Mouse (Mus musculus) embryonic facial prominence, embryonic 11.5 days (tissue): ENCODE measurements at regions not wholly inside any gene's neighbourhood (a gene's known extent, or its start where the extent isn't known, plus 50 kb on each side); places are given as distances from the start of the nearest gene placed in this dataset.

Experiments
- ATAC-seq: fragments of 200-750 bp; cut with Nextera tagmentation; replicated peaks from 2 replicates; pipeline ENCODE4 v1.8.0; 2017; ENCODE audit warnings: low read depth; ENCODE audit not compliant: insufficient number of reproducible peaks, low FRiP score, low TSS enrichment
- DNase-seq: peaks from one replicate; pipeline ENCODE4 v3.0.0-alpha.2; 2015; ENCODE audit warnings: low spot score
- H3K27ac ChIP-seq: fragments of 300-500 bp; sonication (generic); replicated peaks from 2 replicates; pipeline ENCODE4 v1.5.1; 2014; ENCODE audit warnings: mild to moderate bottlenecking, low read depth, low read length, control low read depth
- H3K27me3 ChIP-seq: fragments of 300-500 bp; sonication (generic); 2 replicates; pipeline ENCODE4 v1.6.1; 2014; ENCODE audit warnings: mild to moderate bottlenecking, low read length, moderate library complexity, mixed read lengths; ENCODE audit not compliant: control insufficient read depth, insufficient read depth
- H3K36me3 ChIP-seq: fragments of 300-500 bp; sonication (generic); replicated peaks from 2 replicates; pipeline ENCODE4 v1.6.1; 2014; ENCODE audit warnings: low read depth, mild to moderate bottlenecking, low read length, moderate library complexity, mixed read lengths; ENCODE audit not compliant: control insufficient read depth, insufficient read depth
- H3K4me1 ChIP-seq: fragments of 300-500 bp; sonication (generic); 2 replicates; pipeline ENCODE4 v1.6.1; 2014; ENCODE audit warnings: low read length, mixed read lengths; ENCODE audit not compliant: control insufficient read depth, insufficient read depth
- H3K4me2 ChIP-seq: fragments of 300-500 bp; sonication (generic); 2 replicates; pipeline ENCODE4 v1.6.1; 2014; ENCODE audit warnings: low read depth, mild to moderate bottlenecking, control low read depth, low read length, moderate library complexity
- H3K4me3 ChIP-seq: fragments of 300-500 bp; sonication (generic); 2 replicates; pipeline ENCODE4 v1.5.1; 2014; ENCODE audit warnings: low read depth, low read length, control low read depth
- H3K9ac ChIP-seq: fragments of 300-500 bp; sonication (generic); replicated peaks from 2 replicates; pipeline ENCODE4 v1.6.1; 2014; ENCODE audit warnings: mild to moderate bottlenecking, control low read depth, low read length
- H3K9me3 ChIP-seq: fragments of 300-500 bp; sonication (generic); replicated peaks from 2 replicates; pipeline ENCODE4 v1.6.1; 2016; ENCODE audit warnings: mild to moderate bottlenecking, low read length, inconsistent platforms, mixed read lengths; ENCODE audit not compliant: control insufficient read depth
- WGBS: fragments of 180-500 bp; shearing (Covaris S2); extraction: QIAGEN DNeasy Blood & Tissue Kit; methylation state at CpG from one replicate; pipeline ENCODE4 v1.1.7; 2014; 5-methylcytosine and 5-hydroxymethylcytosine counted together

- no peaks in the 10 kb centered on the region for H3K27me3 ChIP-seq
- H3K9me3 ChIP-seq = no peaks in the 10 kb centered on the region
- no peak overlapping the region for H3K4me2 ChIP-seq
- H3K36me3 ChIP-seq = no peaks in the 10 kb centered on the region
- no peak overlapping the region for H3K9ac ChIP-seq
- ATAC-seq (no peak), DNase-seq (no peak)
- H3K27ac ChIP-seq = no peak overlapping the region
- no peak overlapping the region for H3K4me3 ChIP-seq
- H3K4me1 ChIP-seq = no peaks in the 10 kb centered on the region; the same call in 1 of the 2 replicates
- 83% methylated on average over 4 of the region's 4 CpGs for WGBS
Observed at GRCm38 (mm10) chr15:36945309-36945708, 62.3 kb downstream of the Zfp706 start.

DNA sequence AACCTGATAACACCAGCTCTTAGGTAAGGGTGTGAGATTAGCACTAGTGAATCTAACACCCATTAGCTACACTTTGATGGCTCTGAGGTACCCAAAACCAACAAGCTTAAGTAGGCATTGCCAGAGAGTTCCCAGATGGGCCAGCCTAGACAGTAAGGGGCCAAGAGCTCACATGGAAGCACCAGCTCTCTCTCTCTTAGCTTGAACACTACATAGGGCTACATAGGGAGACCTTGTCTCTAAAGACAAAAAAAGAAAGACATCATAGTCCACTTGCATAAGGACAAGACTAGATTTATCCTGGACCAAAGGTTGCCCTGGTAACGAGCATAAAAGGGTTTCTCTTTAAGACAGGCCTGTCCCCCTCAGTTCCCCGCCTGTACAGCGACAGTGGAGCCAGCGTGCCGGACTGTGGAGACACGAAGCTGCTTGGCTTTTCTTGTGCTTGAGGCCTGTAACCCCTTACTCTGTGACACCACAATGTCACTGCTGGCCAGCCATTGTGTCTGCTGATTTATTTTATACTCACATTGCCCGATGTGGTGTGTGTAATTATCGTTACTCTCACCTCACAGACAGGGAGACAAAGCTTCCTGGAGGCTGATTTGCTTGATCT, 62.9 kb downstream of the Zfp706 start:
- ATAC-seq = no peak
- WGBS = 73% methylated on average over 8 of the region's 8 CpGs
- no peaks in the 10 kb centered on the region for H3K36me3 ChIP-seq

GRCm38 (mm10) chr15:36943492-36944112, 64.0 kb downstream of the Zfp706 start:
- H3K36me3 ChIP-seq = no peaks in the 10 kb centered on the region
- no peak for DNase-seq
- no peaks in the 10 kb centered on the region for H3K27me3 ChIP-seq
- H3K9ac ChIP-seq = no peak overlapping the region
- H3K4me2 ChIP-seq = no peak overlapping the region
- 50% methylated on average over 12 of the region's 12 CpGs for WGBS
- H3K27ac ChIP-seq = 0 out of 2 replicates have a peak overlapping the region, but pooled peaks have one; percentile 1
- H3K4me3 ChIP-seq = no peak overlapping the region
- H3K4me1 ChIP-seq = no peaks in the 10 kb centered on the region; the same call in 1 of the 2 replicates
- H3K9me3 ChIP-seq = no peaks in the 10 kb centered on the region
- no peak for ATAC-seq

More for the DNA sequence above, 62.9 kb downstream of the Zfp706 start:
- Histone ChIP-seq H3K4me1 (no peaks in the 10 kb centered on the region; the same call in 1 of the 2 replicates), H3K9me3 (no peaks in the 10 kb centered on the region), H3K9ac (no peak overlapping the region), H3K27me3 (no peaks in the 10 kb centered on the region), H3K4me2 (no peak overlapping the region), H3K4me3 (no peak overlapping the region), H3K27ac (no peak overlapping the region)
- DNase-seq = no peak

GRCm38 (mm10) chr15:36942261-36942660, 65.3 kb downstream of the Zfp706 start:
- no peak overlapping the region for H3K27ac ChIP-seq
- DNase-seq = no peak
- H3K9me3 ChIP-seq = no peaks in the 10 kb centered on the region
- WGBS = 70% methylated on average over 4 of the region's 4 CpGs
- no peaks in the 10 kb centered on the region for H3K27me3 ChIP-seq
- no peak overlapping the region for H3K4me3 ChIP-seq
- no peaks in the 10 kb centered on the region for H3K36me3 ChIP-seq
- H3K4me2 ChIP-seq = no peak overlapping the region
- no peak for ATAC-seq
- no peak overlapping the region for H3K9ac ChIP-seq
- no peaks in the 10 kb centered on the region; the same call in none of the 2 replicates for H3K4me1 ChIP-seq

- no peak for DNase-seq
- whole genome bisulfite sequencing = 92% methylated on average over 5 of the region's 5 CpGs
- ATAC-seq = no peak
Observed at GRCm38 (mm10) chr15:36941741-36942140, 65.8 kb downstream of the Zfp706 start.

DNA sequence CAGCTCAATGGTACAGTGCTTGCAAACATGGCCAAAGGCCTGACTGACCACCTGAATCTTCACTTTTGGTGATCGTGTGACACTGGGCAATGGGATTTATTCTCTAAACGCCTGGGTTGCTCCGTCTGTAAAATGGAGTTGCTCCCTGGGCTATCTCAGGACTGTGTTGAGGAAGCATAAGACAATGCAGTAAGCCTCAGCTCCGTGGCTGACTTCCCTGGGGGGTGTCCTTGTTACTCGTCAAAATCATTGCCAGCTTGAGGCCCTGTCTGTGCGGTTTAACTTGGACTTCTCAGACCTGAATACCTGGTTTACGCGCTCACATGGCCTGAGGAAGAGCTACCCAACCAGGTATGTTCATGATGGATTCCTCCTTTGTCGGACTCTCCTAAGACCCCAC, 68.0 kb downstream of the Zfp706 start:
- no peaks in the 10 kb centered on the region; the same call in none of the 2 replicates for H3K4me1 ChIP-seq
- no peak overlapping the region for H3K9ac ChIP-seq
- no peaks in the 10 kb centered on the region for H3K36me3 ChIP-seq
- DNase-seq = no peak
- H3K27me3 ChIP-seq = no peaks in the 10 kb centered on the region
- ATAC-seq = no peak
- H3K4me2 ChIP-seq = no peak overlapping the region; the same call in 1 of the 2 replicates
- H3K4me3 ChIP-seq = no peak overlapping the region
- H3K27ac ChIP-seq = no peak overlapping the region
- WGBS = 84% methylated on average over 9 of the region's 9 CpGs
- no peaks in the 10 kb centered on the region for H3K9me3 ChIP-seq

More at GRCm38 (mm10) chr15:36941741-36942140, 65.8 kb downstream of the Zfp706 start:
- H3K9me3 ChIP-seq = no peaks in the 10 kb centered on the region
- no peak overlapping the region for H3K27ac ChIP-seq
- H3K4me1 ChIP-seq = no peaks in the 10 kb centered on the region; the same call in none of the 2 replicates
- H3K4me2 ChIP-seq = no peak overlapping the region
- H3K4me3 ChIP-seq = no peak overlapping the region
- no peaks in the 10 kb centered on the region for H3K27me3 ChIP-seq
- no peak overlapping the region for H3K9ac ChIP-seq
- no peaks in the 10 kb centered on the region for H3K36me3 ChIP-seq

GRCm38 (mm10) chr15:36939153-36939552, 68.4 kb downstream of the Zfp706 start:
- Histone ChIP-seq H3K4me1 (no peaks in the 10 kb centered on the region; the same call in none of the 2 replicates), H3K9ac (peak overlapping the region; percentile 56), H3K4me3 (peak overlapping the region; percentile 47), H3K27ac (0 out of 2 replicates have a peak overlapping the region, but pooled peaks have one; percentile 68), H3K9me3 (no peaks in the 10 kb centered on the region), H3K27me3 (no peaks in the 10 kb centered on the region), H3K4me2 (peak overlapping the region; percentile 84), H3K36me3 (no peaks in the 10 kb centered on the region)
- 27% methylated on average over 9 of the region's 9 CpGs for WGBS
- peak; percentile 36 for ATAC-seq
- DNase-seq = no peak

GRCm38 (mm10) chr15:36938511-36939150, 68.9 kb downstream of the Zfp706 start:
- Histone ChIP-seq H3K27me3 (no peaks in the 10 kb centered on the region), H3K27ac (peak overlapping the region; percentile 68), H3K4me3 (peak overlapping the region; percentile 47), H3K4me2 (peak overlapping the region; percentile 84), H3K4me1 (no peaks in the 10 kb centered on the region; the same call in none of the 2 replicates), H3K9ac (peak overlapping the region; percentile 56), H3K9me3 (no peaks in the 10 kb centered on the region), H3K36me3 (no peaks in the 10 kb centered on the region)
- ATAC-seq (peak; percentile 93), DNase-seq (peak; percentile 87)
- WGBS = 1% methylated on average over 54 of the region's 57 CpGs
